Comparison of ENCODE assay signal across 17 mouse cellular contexts in the genomic region with DNA sequence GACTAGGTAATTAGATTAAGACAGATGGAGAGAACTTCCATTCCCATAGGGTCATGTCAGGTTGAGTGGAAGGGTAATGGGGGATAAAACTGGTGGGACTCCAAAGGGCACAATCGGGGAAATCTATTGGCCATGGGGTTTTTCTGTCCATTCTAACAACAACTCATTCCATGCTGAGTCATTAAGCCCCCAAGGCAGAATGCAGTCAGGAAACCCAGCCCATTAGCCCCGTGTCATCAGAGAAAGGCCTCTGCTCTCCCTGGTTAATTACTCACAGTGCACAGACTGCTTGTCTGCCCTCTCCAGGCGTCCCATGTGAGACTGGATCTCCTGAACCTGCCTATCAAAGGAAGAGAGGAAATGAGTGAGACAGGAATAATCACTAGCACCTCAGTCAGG. TPM values are rescaled to one million over a fixed set of nuclear protein-coding genes. Genes with fewer than 3 reads are reported as not detected.
A peak's percentile ranks its signal among the peaks of the same experiment; 100 is the strongest.
DNase-seq lines count a peak whose midpoint lies in the region; ATAC-seq and TF ChIP-seq lines count a peak whose summit lies in the region.
"Had no signal": no experiment of that assay in that cellular context is flagged by ENCODE, and none has a peak within 500 bp of the region (broad histone marks: within the 10 kb centered on the region; RNA-seq: fewer than 3 reads in every experiment).

No protein-coding gene starts in this region.

- no peaks in the 10 kb centered on the region for H3K9me3 ChIP-seq in heart, embryonic 14.5 days (ENCODE audit: control insufficient read depth, low read length)
- no peaks in the 10 kb centered on the region for H3K9me3 ChIP-seq in megakaryocyte, embryonic 14.5 days
- H3K9me3 ChIP-seq: forebrain, embryonic 15.5 days; hindbrain, embryonic 15.5 days; midbrain, embryonic 10.5 days had no signal

- no peak for TF ChIP-seq POLR2A in bone marrow macrophage, adult 2 months (IDR thresholded peaks at IDR 0.05; ENCODE audit: borderline replicate concordance, low read depth, low read length)
- no peak for TF ChIP-seq POLR2A in small intestine, adult 2 months (IDR thresholded peaks at IDR 0.05; ENCODE audit: low read depth, low read length)

- no peak overlapping the region for H3K9ac ChIP-seq in heart, embryonic 14.5 days (ENCODE audit: low read length)
- H3K9ac ChIP-seq: forebrain, embryonic 15.5 days; hindbrain, embryonic 15.5 days; lung, embryonic 14.5 days had no signal

- DNase-seq in heart, postnatal 36 days, result no peak
- DNase-seq in spleen, postnatal 4 days (ENCODE audit: low spot score in 2 of 2), result no peak
- DNase-seq in urinary bladder, postnatal 4 days (ENCODE audit: low spot score in 2 of 2), result no peak
- DNase-seq: cerebellum, postnatal 25 days; gastrocnemius, postnatal 10 days; lung, embryonic 14.5 days had no signal

- peak overlapping the region; percentile 7 to 82 for H3K27ac ChIP-seq in heart, embryonic 14.5 days (replicated peaks in 1 of 2; ENCODE audit: control insufficient read depth in 1 of 2, insufficient read depth in 1 of 2, low read depth in 2 of 2, low read length in 2 of 2)
- peak overlapping the region; percentile 67 for H3K27ac ChIP-seq in bone marrow macrophage, adult 2 months (ENCODE audit: insufficient read depth, low read depth, low read length)
- H3K27ac ChIP-seq in small intestine, adult 2 months (ENCODE audit: insufficient read depth, low read depth, low read length), result peak overlapping the region; percentile 19; the same call in 1 of the 2 replicates
- H3K27ac ChIP-seq: forebrain, embryonic 15.5 days; hindbrain, embryonic 15.5 days; midbrain, embryonic 10.5 days had no signal

- ATAC-seq in heart, embryonic 14.5 days (ENCODE audit: insufficient number of reproducible peaks, insufficient read depth, low FRiP score, low read depth), result peak; percentile 28; the same call in 1 of the 2 replicates
- ATAC-seq in megakaryocyte, adult 5-6 weeks (ENCODE audit: poor library complexity, severe bottlenecking), result no peak
- ATAC-seq: forebrain, embryonic 15.5 days had no signal

- 0 out of 2 replicates have a peak overlapping the region, but pooled peaks have one; percentile 37 for H3K4me2 ChIP-seq in heart, embryonic 14.5 days (ENCODE audit: low read length)
- H3K4me2 ChIP-seq: forebrain, embryonic 15.5 days; hindbrain, embryonic 15.5 days; lung, embryonic 14.5 days had no signal

- WGBS in heart, embryonic 14.5 days, result 21% methylated on average over 3 of the region's 3 CpGs
- WGBS in small intestine, adult 2 months, result 41% methylated on average over 3 of the region's 3 CpGs

- no peak for TF ChIP-seq CTCF in bone marrow macrophage, adult 2 months (IDR thresholded peaks at IDR 0.05; ENCODE audit: low read depth, low read length)
- TF ChIP-seq CTCF in small intestine, adult 2 months (IDR thresholded peaks at IDR 0.05; ENCODE audit: extremely low read depth, insufficient read length, insufficient replicate concordance, low read depth, low read length), result no peak

- H3K27me3 ChIP-seq in heart, embryonic 14.5 days (ENCODE audit: control insufficient read depth, insufficient read depth, low read length), result no peaks in the 10 kb centered on the region
- H3K27me3 ChIP-seq in megakaryocyte, embryonic 14.5 days (replicated peaks), result no peaks in the 10 kb centered on the region
- no peaks in the 10 kb centered on the region for H3K27me3 ChIP-seq in small intestine, adult 2 months (ENCODE audit: control insufficient read depth, insufficient read depth, low read length)
- H3K27me3 ChIP-seq: forebrain, embryonic 15.5 days; hindbrain, embryonic 15.5 days had no signal

- H3K36me3 ChIP-seq in heart, embryonic 14.5 days (ENCODE audit: control insufficient read depth, insufficient read depth, low read length), result peaks cover 46% of the 10 kb centered on the region
- H3K36me3 ChIP-seq in megakaryocyte, embryonic 14.5 days (replicated peaks; ENCODE audit: low read length), result peaks cover 71% of the 10 kb centered on the region
- H3K36me3 ChIP-seq in small intestine, adult 2 months (ENCODE audit: control insufficient read depth, insufficient read depth, low read length), result peaks cover 42% of the 10 kb centered on the region

- no peak overlapping the region for H3K4me3 ChIP-seq in heart, embryonic 14.5 days (ENCODE audit: control insufficient read depth in 1 of 2, insufficient read depth in 1 of 2, low read depth in 1 of 2, low read length in 2 of 2)
- H3K4me3 ChIP-seq in megakaryocyte, embryonic 14.5 days (replicated peaks), result peak overlapping the region; percentile 50
- no peak overlapping the region for H3K4me3 ChIP-seq in bone marrow macrophage, adult 2 months (ENCODE audit: insufficient read depth, low read length)
- H3K4me3 ChIP-seq in small intestine, adult 2 months (ENCODE audit: low read depth, low read length), result no peak overlapping the region
- H3K4me3 ChIP-seq: forebrain, embryonic 15.5 days; hindbrain, embryonic 15.5 days; midbrain, embryonic 10.5 days had no signal

- intact Hi-C loops in heart, postnatal 36 days (cut with DNase I), result no loop called here

- peaks cover 24 to 58% of the 10 kb centered on the region in 2 experiments for H3K4me1 ChIP-seq in heart, embryonic 14.5 days (ENCODE audit: control insufficient read depth in 2 of 2, insufficient read depth in 2 of 2, low read length in 2 of 2)
- peaks cover 77% of the 10 kb centered on the region for H3K4me1 ChIP-seq in megakaryocyte, embryonic 14.5 days
- peaks cover 74% of the 10 kb centered on the region for H3K4me1 ChIP-seq in bone marrow macrophage, adult 2 months (ENCODE audit: control insufficient read depth, insufficient read depth, low read length)
- peaks cover 25% of the 10 kb centered on the region; the same call in 1 of the 2 replicates for H3K4me1 ChIP-seq in small intestine, adult 2 months (ENCODE audit: control insufficient read depth, insufficient read depth, insufficient read length, low read length)
- H3K4me1 ChIP-seq: midbrain, embryonic 10.5 days had no signal

RNA-seq across cellular contexts. Expression of a gene that starts 8.7 kb away (rescaled TPM):
- 60.4 and 63.5 TPM in 2 replicates for polyA plus RNA-seq in heart, embryonic 14.5 days (2014; fragmentation: Nextera tagmentation; extraction: Ambion mirVana)
- total RNA-seq in heart, postnatal 36 days (2021), result 10 to 100 TPM; 34.7 to 34.9 TPM
- polyA plus RNA-seq in megakaryocyte, embryonic 14.5 days (2012; ENCODE audit: insufficient read depth, low replicate concordance), result 4.5 and 7.8 TPM in 2 replicates
- 45.8 and 46.8 TPM in 2 replicates for total RNA-seq in megakaryocyte, adult 5-6 weeks (2015)
- 45.5 and 51.8 TPM in 2 replicates for total RNA-seq in megakaryocyte, adult 5-6 weeks (2017)
- polyA plus RNA-seq in bone marrow macrophage, adult 2 months (2012; ENCODE audit: insufficient read depth, insufficient read length, missing spikeins), result 52.4 and 56.7 TPM in 2 replicates
- polyA plus RNA-seq in small intestine, adult 2 months (2012; rRNA removed), result 40.3 and 63.8 TPM in 2 replicates

RNA-seq across cellular contexts. Expression of a gene that starts 39.6 kb away (rescaled TPM):
- not detected in 2 replicates for polyA plus RNA-seq in heart, embryonic 14.5 days (2014; fragmentation: Nextera tagmentation; extraction: Ambion mirVana)
- not detected for total RNA-seq in heart, postnatal 36 days (2021)
- polyA plus RNA-seq in megakaryocyte, embryonic 14.5 days (2012; ENCODE audit: insufficient read depth, low replicate concordance), result not detected in 2 replicates
- not detected in 2 replicates for total RNA-seq in megakaryocyte, adult 5-6 weeks (2015)
- not detected in 2 replicates for total RNA-seq in megakaryocyte, adult 5-6 weeks (2017)
- polyA plus RNA-seq in bone marrow macrophage, adult 2 months (2012; ENCODE audit: insufficient read depth, insufficient read length, missing spikeins), result not detected in 2 replicates
- 1.3 and 2.9 TPM in 2 replicates for polyA plus RNA-seq in small intestine, adult 2 months (2012; rRNA removed)
- total RNA-seq: gastrocnemius, postnatal 10 days had no signal
- polyA plus RNA-seq: lung, embryonic 14.5 days; midbrain, embryonic 10.5 days had no signal

RNA-seq across cellular contexts. Expression of a gene that starts 50.3 kb away (rescaled TPM):
- polyA plus RNA-seq in heart, embryonic 14.5 days (2014; fragmentation: Nextera tagmentation; extraction: Ambion mirVana), result not detected in 2 replicates
- not detected for total RNA-seq in heart, postnatal 36 days (2021)
- not detected in 2 replicates for polyA plus RNA-seq in megakaryocyte, embryonic 14.5 days (2012; ENCODE audit: insufficient read depth, low replicate concordance)
- total RNA-seq in megakaryocyte, adult 5-6 weeks (2015), result not detected in 2 replicates
- not detected in 2 replicates for total RNA-seq in megakaryocyte, adult 5-6 weeks (2017)
- not detected in 2 replicates for polyA plus RNA-seq in bone marrow macrophage, adult 2 months (2012; ENCODE audit: insufficient read depth, insufficient read length, missing spikeins)
- not detected in 2 replicates for polyA plus RNA-seq in small intestine, adult 2 months (2012; rRNA removed)
- total RNA-seq: gastrocnemius, postnatal 10 days had no signal
- polyA plus RNA-seq: forebrain, embryonic 15.5 days; hindbrain, embryonic 15.5 days; large intestine, adult 2 months; limb, embryonic 14.5 days; lung, embryonic 14.5 days; midbrain, embryonic 10.5 days; urinary bladder, adult 2 months had no signal
